Mouse (Mus musculus) ES-E14 (cell line): ENCODE data around the gene Ctnnd2. TPM values are rescaled to one million over a fixed set of nuclear protein-coding genes. Genes with fewer than 3 reads are reported as not detected.
A peak's percentile ranks its signal among the peaks of the same experiment; 100 is the strongest.

Source experiments
- DNase-seq: peaks from one replicate; pipeline ENCODE4 v3.0.0-alpha.2; 2013; ENCODE audit warnings: low read depth, low spot score
- H3K27ac ChIP-seq: 2 replicates; pipeline ENCODE4 v1.5.1; 2012; ENCODE audit warnings: low read depth, mild to moderate bottlenecking, low read length, moderate library complexity, mixed read lengths; ENCODE audit not compliant: poor library complexity, insufficient read depth, severe bottlenecking
- H3K36me3 ChIP-seq: 2 replicates; pipeline ENCODE4 v1.6.1; 2012; ENCODE audit warnings: mild to moderate bottlenecking, low read length, moderate library complexity, mixed read lengths; ENCODE audit not compliant: control insufficient read depth, poor library complexity, insufficient read depth, severe bottlenecking
- H3K4me1 ChIP-seq, 2 experiments: fragments of 150-350 bp in 1 of 2; sonication (generic) in 1 of 2; 2 replicates each; pipeline ENCODE4 v1.6.1; 2012; ENCODE audit warnings: low read length in 2 of 2, mild to moderate bottlenecking in 1 of 2, mixed read lengths in 1 of 2; ENCODE audit not compliant: control insufficient read depth in 2 of 2, insufficient read depth in 2 of 2, poor library complexity in 1 of 2
- H3K4me3 ChIP-seq, 2 experiments: fragments of 150-350 bp in 1 of 2; sonication (generic) in 1 of 2; 2 replicates each; pipeline ENCODE4 v1.5.1; 2012; ENCODE audit warnings: low read length in 2 of 2, low read depth in 1 of 2, mild to moderate bottlenecking in 1 of 2, mixed read lengths in 1 of 2; ENCODE audit not compliant: insufficient read depth in 1 of 2, poor library complexity in 1 of 2, severe bottlenecking in 1 of 2
- H3K9ac ChIP-seq: 2 replicates; pipeline ENCODE4 v1.6.1; 2012; ENCODE audit warnings: low read depth, mild to moderate bottlenecking, low read length, mixed read lengths; ENCODE audit not compliant: poor library complexity, insufficient read depth, severe bottlenecking
- H3K9me3 ChIP-seq: fragments of 150-350 bp; sonication (generic); 2 replicates; pipeline ENCODE4 v1.6.1; 2012; ENCODE audit warnings: low read depth, mild to moderate bottlenecking, low read length; ENCODE audit not compliant: control insufficient read depth, insufficient read depth
- CHD2 ChIP-seq: IDR thresholded peaks from 2 replicates; pipeline ENCODE4 v1.6.1; 2014; ENCODE audit warnings: mild to moderate bottlenecking, low read depth, low read length, inconsistent platforms
- HCFC1 ChIP-seq: IDR thresholded peaks from 2 replicates; pipeline ENCODE4 v1.6.1; 2012; ENCODE audit warnings: low read length, inconsistent platforms, borderline replicate concordance; ENCODE audit not compliant: insufficient read depth
- MAFK ChIP-seq: IDR thresholded peaks from 2 replicates; pipeline ENCODE4 v1.6.1; 2014; ENCODE audit warnings: mild to moderate bottlenecking, low read depth, low read length, inconsistent platforms; ENCODE audit not compliant: insufficient read depth
- ZC3H11A ChIP-seq: IDR thresholded peaks from 2 replicates; pipeline ENCODE4 v1.6.1; 2012; ENCODE audit warnings: low read depth, mild to moderate bottlenecking, inconsistent platforms, low read length, borderline replicate concordance
- ZNF384 ChIP-seq: IDR thresholded peaks from 2 replicates; pipeline ENCODE4 v1.6.1; 2012; ENCODE audit warnings: low read depth, low read length, inconsistent platforms
- in situ Hi-C, 2 experiments: fragments of 600-800 bp; cut with MboI; formaldehyde crosslinking; loops; one replicate each; pipeline ENCODE4 v1.15.1; 2025; ENCODE audit warnings: low sequenced_read_pairs in 2 of 2, inconsistent platforms in 1 of 2; ENCODE audit not compliant: unreplicated experiment in 2 of 2
- total RNA-seq: library from RNA; depleted of rRNA; stranded (reverse); fragments of 300-350 nt; gene quantifications from 2 replicates; pipeline ENCODE4 v1.2.3, GENCODE M21; 2012

Ctnnd2 gene
- total RNA-seq, 1 experiment, result 3.6 TPM

- Histone ChIP-seq H3K4me3 (peak overlapping the region; percentile 62 to 67), H3K9ac (peak overlapping the region; percentile 58), H3K27ac (no peak overlapping the region), H3K4me1 (peaks cover 0 to 6% of the 10 kb centered on the region in 2 experiments; a peak in 1 of 4 replicates), H3K9me3 (no peaks in the 10 kb centered on the region), H3K36me3 (no peaks in the 10 kb centered on the region)
- no peak for DNase-seq
- TF ChIP-seq CHD2, result no peak
- no peak for TF ChIP-seq HCFC1
- TF ChIP-seq ZC3H11A, result no peak
- no peak for TF ChIP-seq ZNF384
- TF ChIP-seq MAFK, result no peak
- in situ Hi-C loops, result no loop called here
Observed at GRCm38 (mm10) chr15:30646501-30647431, 474.4 kb downstream of the Ctnnd2 start.

- no peak for TF ChIP-seq ZNF384
- TF ChIP-seq HCFC1, result no peak
- TF ChIP-seq MAFK, result no peak
- no peak for TF ChIP-seq ZC3H11A
- no peak for DNase-seq
- no peak overlapping the region for H3K9ac ChIP-seq
- no peaks in the 10 kb centered on the region for H3K36me3 ChIP-seq
- H3K9me3 ChIP-seq, result no peaks in the 10 kb centered on the region
- H3K4me1 ChIP-seq, result peaks cover 0 to 6% of the 10 kb centered on the region in 2 experiments; a peak in 2 of 4 replicates
- no peak overlapping the region for H3K4me3 ChIP-seq
- H3K27ac ChIP-seq, result no peak overlapping the region
- in situ Hi-C loops, result no loop called here
Observed at GRCm38 (mm10) chr15:30647679-30648311, 475.4 kb downstream of the Ctnnd2 start.

- no peaks in the 10 kb centered on the region for H3K36me3 ChIP-seq
- DNase-seq, result no peak
- in situ Hi-C loops, result no loop called here
- H3K4me3 ChIP-seq, result no peak overlapping the region
- H3K4me1 ChIP-seq, result peaks cover 0 to 6% of the 10 kb centered on the region in 2 experiments; a peak in 2 of 4 replicates
- no peak for TF ChIP-seq MAFK
- TF ChIP-seq HCFC1, result no peak
- no peak for TF ChIP-seq CHD2
- TF ChIP-seq ZC3H11A, result no peak
- TF ChIP-seq ZNF384, result no peak
- H3K9me3 ChIP-seq, result no peaks in the 10 kb centered on the region
- H3K9ac ChIP-seq, result no peak overlapping the region
- no peak overlapping the region for H3K27ac ChIP-seq
Observed at GRCm38 (mm10) chr15:30649964-30650363, 477.6 kb downstream of the Ctnnd2 start.

GRCm38 (mm10) chr15:30655433-30655832 lies 483.0 kb downstream of the Ctnnd2 start:
- Histone ChIP-seq H3K27ac (no peak overlapping the region), H3K4me1 (peaks cover 0 to 5% of the 10 kb centered on the region in 2 experiments; a peak in 2 of 4 replicates), H3K36me3 (no peaks in the 10 kb centered on the region), H3K9ac (no peak overlapping the region), H3K9me3 (no peaks in the 10 kb centered on the region), H3K4me3 (no peak overlapping the region)
- no peak for DNase-seq
- in situ Hi-C loops, result no loop called here
- TF ChIP-seq MAFK, result no peak
- TF ChIP-seq CHD2, result no peak
- TF ChIP-seq HCFC1, result no peak
- no peak for TF ChIP-seq ZNF384
- TF ChIP-seq ZC3H11A, result no peak
